Mouse (Mus musculus) small intestine, adult 2 months (tissue): Measurements from ENCODE around the gene Ppp6r3. TPM values are rescaled to one million over a fixed set of nuclear protein-coding genes. Genes with fewer than 3 reads are reported as not detected.
A peak's percentile ranks its signal among the peaks of the same experiment; 100 is the strongest.

ENCODE experiments used
- H3K27ac ChIP-seq: fragments of 200-500 bp; 2 replicates; pipeline ENCODE4 v1.5.1; 2012; ENCODE audit warnings: low read depth, low read length, control low read depth, inconsistent platforms; ENCODE audit not compliant: insufficient read depth
- H3K27me3 ChIP-seq: fragments of 200-500 bp; 2 replicates; pipeline ENCODE4 v1.6.1; 2012; ENCODE audit warnings: mild to moderate bottlenecking, moderate library complexity, low read length, inconsistent platforms; ENCODE audit not compliant: control insufficient read depth, insufficient read depth
- H3K36me3 ChIP-seq: fragments of 200-500 bp; 2 replicates; pipeline ENCODE4 v1.6.1; 2012; ENCODE audit warnings: mild to moderate bottlenecking, low read length, control low read depth, inconsistent platforms; ENCODE audit not compliant: control insufficient read depth, insufficient read depth
- H3K4me1 ChIP-seq: fragments of 200-500 bp; 2 replicates; pipeline ENCODE4 v1.6.1; 2012; ENCODE audit warnings: low read length, inconsistent platforms, mixed read lengths; ENCODE audit not compliant: control insufficient read depth, insufficient read depth, insufficient read length
- H3K4me3 ChIP-seq: fragments of 200-500 bp; 2 replicates; pipeline ENCODE4 v1.5.1; 2012; ENCODE audit warnings: low read depth, mild to moderate bottlenecking, control low read depth, inconsistent platforms, low read length, moderate library complexity
- CTCF ChIP-seq: fragments of 200-500 bp; IDR thresholded peaks from 2 replicates; pipeline ENCODE4 v1.5.1; 2012; ENCODE audit warnings: low read depth, mild to moderate bottlenecking, control low read depth, inconsistent platforms, low read length, moderate library complexity, mixed read lengths; ENCODE audit not compliant: insufficient replicate concordance, insufficient read length; ENCODE audit errors: extremely low read depth
- POLR2A ChIP-seq: fragments of 200-500 bp; IDR thresholded peaks from 2 replicates; pipeline ENCODE4 v1.6.1; 2012; ENCODE audit warnings: low read depth, mild to moderate bottlenecking, control low read depth, inconsistent platforms, low read length, moderate library complexity
- WGBS: fragments of 180-500 bp; shearing (Covaris S2); methylation state at CpG from one replicate; pipeline ENCODE4 v1.1.7; 2018; 5-methylcytosine and 5-hydroxymethylcytosine counted together
- polyA plus RNA-seq: library from polyadenylated mRNA; depleted of rRNA; stranded (reverse); fragments of >200 nt; gene quantifications from 2 replicates; pipeline ENCODE4 v1.2.3, GENCODE M21; 2012; rRNA removed

The Ppp6r3 gene
- 25.5 and 67.9 TPM in 2 replicates for polyA plus RNA-seq

DNA sequence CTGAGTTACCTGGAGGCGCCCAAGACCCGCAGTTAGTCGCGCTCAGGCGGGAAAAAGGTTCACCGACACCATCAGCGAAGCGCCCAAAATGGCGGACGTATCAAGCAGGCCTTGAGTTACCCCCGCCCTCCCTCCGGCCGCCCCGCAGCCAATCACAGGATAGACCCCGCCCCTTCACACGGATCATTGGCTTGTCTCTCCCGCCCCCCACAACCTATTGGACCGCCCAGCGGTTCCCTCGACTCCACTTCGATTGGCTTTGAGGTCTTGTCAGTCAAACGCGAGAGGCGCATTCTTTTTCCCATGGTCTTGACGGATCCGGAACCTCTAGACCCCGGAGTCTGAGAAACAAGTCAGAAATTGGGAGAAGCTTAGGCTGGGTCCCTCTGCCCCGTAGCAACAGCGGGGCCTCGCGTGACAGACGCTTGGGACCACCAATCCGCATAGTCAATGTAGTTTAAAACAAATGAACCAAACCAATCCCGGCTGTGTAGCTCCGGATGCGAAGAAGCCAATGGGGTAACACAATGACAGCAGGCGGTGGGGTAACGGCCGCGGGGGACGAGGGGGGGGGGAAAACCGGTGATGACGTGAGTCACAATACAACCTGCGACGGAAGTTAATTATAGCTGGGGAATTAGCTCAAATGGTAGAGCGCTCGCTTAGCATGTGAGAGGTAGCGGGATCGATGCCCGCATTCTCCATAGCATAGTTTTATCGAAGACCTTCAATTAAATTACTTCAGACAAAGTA lies at the start of gene Ppp6r3:
Gene Ppp6r3, minus strand, starts transcription at position 118 of the 753 bp plus-strand sequence.
- peak within 1 kb of the TSS; percentile 95 for H3K27ac ChIP-seq
- H3K4me3 ChIP-seq: peak within 1 kb of the TSS; percentile 96
- H3K4me1 ChIP-seq: peaks cover 14% of the 10 kb centered on the region
- WGBS: under 1% methylated on average over 51 of the region's 51 CpGs
- H3K27me3 ChIP-seq: no peaks in the 10 kb centered on the region
- TF ChIP-seq POLR2A (peak; percentile 43), CTCF (no peak)
- H3K36me3 ChIP-seq: no peaks in the 10 kb centered on the region

DNA sequence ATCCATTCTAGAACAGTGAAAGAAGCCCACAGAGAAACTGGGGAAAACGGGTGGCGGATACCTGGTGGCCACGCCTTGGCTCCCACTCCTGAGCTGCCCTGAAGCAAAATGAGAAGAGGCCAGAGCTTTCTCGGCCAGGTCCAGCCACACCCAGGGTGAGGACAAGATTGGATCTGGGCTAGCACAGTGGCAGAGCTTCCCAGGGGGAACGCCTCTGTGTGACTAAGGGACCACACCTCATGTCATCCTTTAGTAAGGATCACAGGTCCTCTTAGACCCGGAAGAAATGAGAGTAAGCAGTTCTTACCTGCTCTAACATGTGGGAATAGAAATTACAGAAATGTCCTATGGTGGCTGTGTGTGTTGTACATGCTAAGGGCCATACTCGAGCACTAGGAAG lies 49.6 kb upstream of the Ppp6r3 start:
- TF ChIP-seq CTCF (no peak), POLR2A (no peak)
- peaks cover 48% of the 10 kb centered on the region for H3K36me3 ChIP-seq
- H3K27me3 ChIP-seq: no peaks in the 10 kb centered on the region
- peaks cover 28% of the 10 kb centered on the region for H3K4me1 ChIP-seq
- WGBS: 37% methylated on average over 7 of the region's 7 CpGs
- H3K4me3 ChIP-seq: no peak overlapping the region
- peak overlapping the region; percentile 91 for H3K27ac ChIP-seq

DNA sequence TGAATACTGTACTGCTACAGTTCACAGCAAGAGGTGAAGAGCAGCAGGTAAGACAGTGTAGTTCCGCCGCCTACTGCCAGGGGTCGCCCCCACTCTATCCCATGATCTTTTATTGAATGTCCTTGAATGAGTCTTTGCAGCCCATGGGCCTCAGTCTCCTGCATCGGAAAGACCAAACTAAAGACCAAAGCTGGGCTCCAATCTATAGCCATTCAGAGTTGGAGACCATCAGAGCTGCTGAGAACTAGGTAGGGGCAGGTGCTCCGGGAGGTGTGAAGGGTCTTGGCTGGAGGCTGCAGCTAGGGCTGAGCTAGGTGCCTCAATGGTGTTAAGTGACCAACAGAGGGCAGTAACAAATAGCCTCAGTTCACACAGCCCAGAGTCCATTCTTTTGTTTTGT lies 48.3 kb upstream of the Ppp6r3 start:
- peak; percentile 78; the same call in 1 of the 2 replicates for TF ChIP-seq CTCF
- TF ChIP-seq POLR2A: no peak
- no peaks in the 10 kb centered on the region for H3K27me3 ChIP-seq
- peaks cover 20% of the 10 kb centered on the region; the same call in 1 of the 2 replicates for H3K4me1 ChIP-seq
- peaks cover 49% of the 10 kb centered on the region for H3K36me3 ChIP-seq
- H3K27ac ChIP-seq: peak overlapping the region; percentile 91
- no peak overlapping the region for H3K4me3 ChIP-seq
- WGBS: 46% methylated on average over 5 of the region's 5 CpGs

DNA sequence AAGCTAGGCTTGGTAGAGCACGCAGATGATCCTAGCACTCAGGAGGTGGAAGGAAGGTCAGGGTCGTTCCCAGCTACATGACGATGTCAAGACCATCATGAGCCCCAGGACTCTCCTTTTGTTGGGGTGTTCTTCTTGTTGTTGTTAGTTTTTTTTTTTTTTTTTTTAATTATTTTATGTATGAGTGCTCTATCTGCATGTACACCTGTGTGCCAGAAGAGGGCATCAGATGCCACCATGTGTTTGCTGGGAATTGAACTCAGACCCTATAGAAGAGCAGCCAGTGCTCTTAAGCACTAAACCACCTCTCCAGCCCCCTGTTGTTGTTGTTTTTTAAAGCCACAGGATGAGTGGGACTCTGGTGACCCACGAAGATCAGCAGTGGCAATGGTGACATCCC lies 47.7 kb upstream of the Ppp6r3 start:
- peaks cover 19% of the 10 kb centered on the region; the same call in 1 of the 2 replicates for H3K4me1 ChIP-seq
- H3K36me3 ChIP-seq: peaks cover 50% of the 10 kb centered on the region
- WGBS: 52% methylated on average over 4 of the region's 4 CpGs
- H3K4me3 ChIP-seq: no peak overlapping the region
- no peak overlapping the region for H3K27ac ChIP-seq
- TF ChIP-seq POLR2A: no peak
- TF ChIP-seq CTCF: no peak
- no peaks in the 10 kb centered on the region for H3K27me3 ChIP-seq

DNA sequence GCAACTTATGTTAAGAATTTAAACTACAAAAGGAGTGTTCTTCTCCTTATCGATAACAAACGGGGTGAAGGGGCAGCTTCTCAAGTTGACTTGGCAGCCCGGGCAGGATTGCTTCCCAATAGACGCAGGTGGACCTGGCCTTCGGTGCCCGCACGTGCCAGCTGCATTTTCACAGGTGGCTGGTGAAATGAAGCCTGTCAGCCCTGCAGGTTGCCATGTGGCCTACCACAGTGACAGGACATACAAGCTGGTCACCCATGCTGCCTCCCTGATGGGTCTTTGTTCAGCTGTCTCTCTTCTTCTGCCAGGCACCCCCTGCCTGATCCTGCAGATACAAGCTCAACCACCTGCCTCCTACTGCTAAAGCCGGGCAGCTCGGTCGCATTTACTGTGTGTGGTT lies 45.3 kb upstream of the Ppp6r3 start:
- no peak for TF ChIP-seq CTCF
- TF ChIP-seq POLR2A: no peak
- WGBS: 87% methylated on average over 10 of the region's 10 CpGs
- H3K4me1 ChIP-seq: peaks cover 19% of the 10 kb centered on the region; the same call in 1 of the 2 replicates
- H3K27me3 ChIP-seq: no peaks in the 10 kb centered on the region
- no peak overlapping the region for H3K27ac ChIP-seq
- no peak overlapping the region for H3K4me3 ChIP-seq
- H3K36me3 ChIP-seq: peaks cover 42% of the 10 kb centered on the region

DNA sequence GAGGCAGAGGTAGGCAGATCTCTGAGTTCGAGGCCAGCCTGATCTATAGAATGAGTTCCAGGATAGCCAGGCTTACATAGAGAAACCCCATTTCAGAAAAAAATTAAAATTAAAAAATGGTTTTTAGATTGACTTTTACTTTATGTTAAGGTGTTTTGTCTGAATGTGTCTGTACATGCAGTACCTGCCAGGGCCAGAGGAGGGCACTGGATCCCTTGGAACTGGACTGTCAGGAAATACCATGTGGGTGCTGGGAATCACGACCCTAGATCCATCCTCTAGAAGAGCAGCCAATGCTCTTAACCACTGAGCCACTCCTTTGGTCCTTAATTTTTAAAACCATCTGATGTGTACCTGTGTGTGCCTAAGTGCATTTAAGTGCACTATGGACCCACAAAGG lies 43.8 kb upstream of the Ppp6r3 start:
- H3K4me3 ChIP-seq: no peak overlapping the region
- peaks cover 7% of the 10 kb centered on the region; the same call in 1 of the 2 replicates for H3K4me1 ChIP-seq
- no peak overlapping the region for H3K27ac ChIP-seq
- TF ChIP-seq POLR2A: no peak
- peak; percentile 49; the same call in 1 of the 2 replicates for TF ChIP-seq CTCF
- no peaks in the 10 kb centered on the region for H3K27me3 ChIP-seq
- H3K36me3 ChIP-seq: peaks cover 57% of the 10 kb centered on the region
- WGBS: 87% methylated on average over 2 of the region's 2 CpGs

DNA sequence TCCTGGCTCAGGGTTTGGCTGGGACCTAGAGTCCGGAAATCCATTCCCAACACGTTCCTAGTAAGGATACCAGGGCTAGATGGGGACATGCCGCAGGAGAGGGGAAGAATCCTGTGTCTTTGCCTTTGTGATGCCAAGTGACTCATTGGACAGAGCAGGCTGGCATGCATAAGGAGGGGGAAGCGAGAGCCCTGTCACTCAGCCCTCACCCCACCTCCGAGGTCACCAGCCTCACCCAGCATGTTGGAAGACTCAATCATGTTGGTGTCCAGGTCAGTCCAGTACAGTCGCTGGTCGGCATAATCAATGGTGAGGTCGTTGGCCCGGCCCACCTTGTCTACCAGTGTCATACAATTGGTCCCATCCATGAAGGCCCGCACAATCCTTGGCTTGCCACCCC lies 38.4 kb upstream of the Ppp6r3 start:
- Histone ChIP-seq H3K36me3 (peaks cover 65% of the 10 kb centered on the region), H3K4me1 (peaks cover 23% of the 10 kb centered on the region), H3K4me3 (no peak overlapping the region), H3K27me3 (no peaks in the 10 kb centered on the region), H3K27ac (peak overlapping the region; percentile 42; the same call in 1 of the 2 replicates)
- 91% methylated on average over 10 of the region's 10 CpGs for WGBS
- TF ChIP-seq POLR2A (no peak), CTCF (no peak)
